Mouse (Mus musculus) lung, embryonic 14.5 days (tissue): ENCODE data around the gene Tcf7l2. TPM values are rescaled to one million over a fixed set of nuclear protein-coding genes. Genes with fewer than 3 reads are reported as not detected.

Experiments
- ATAC-seq: fragments of 200-750 bp; cut with Nextera tagmentation; 2 replicates; pipeline ENCODE4 v1.8.0; 2017; ENCODE audit warnings: mild to moderate bottlenecking, moderate TSS enrichment, moderate library complexity; ENCODE audit not compliant: insufficient read depth
- DNase-seq: peaks from one replicate; pipeline ENCODE4 v3.0.0-alpha.2; 2015
- H3K27ac ChIP-seq: fragments of 300-500 bp; sonication (generic); 2 replicates; pipeline ENCODE4 v1.5.1; 2014; ENCODE audit warnings: low read depth, mild to moderate bottlenecking, moderate library complexity
- H3K27me3 ChIP-seq: fragments of 300-500 bp; sonication (generic); 2 replicates; pipeline ENCODE4 v1.6.1; 2014; ENCODE audit warnings: low read length, control low read depth; ENCODE audit not compliant: insufficient read depth
- H3K36me3 ChIP-seq: fragments of 300-500 bp; sonication (generic); 2 replicates; pipeline ENCODE4 v1.6.1; 2014; ENCODE audit warnings: control low read depth; ENCODE audit not compliant: insufficient read depth
- H3K4me1 ChIP-seq: fragments of 300-500 bp; sonication (generic); 2 replicates; pipeline ENCODE4 v1.6.1; 2014; ENCODE audit warnings: antibody characterized with exemption, control low read depth; ENCODE audit not compliant: insufficient read depth
- H3K4me2 ChIP-seq: fragments of 300-500 bp; sonication (generic); 2 replicates; pipeline ENCODE4 v1.6.1; 2014; ENCODE audit warnings: mild to moderate bottlenecking
- H3K4me3 ChIP-seq: fragments of 300-500 bp; sonication (generic); 2 replicates; pipeline ENCODE4 v1.5.1; 2014; ENCODE audit warnings: low read depth, low read length
- H3K9ac ChIP-seq: fragments of 300-500 bp; sonication (generic); 2 replicates; pipeline ENCODE4 v1.6.1; 2014
- H3K9me3 ChIP-seq: fragments of 300-500 bp; sonication (generic); 2 replicates; pipeline ENCODE4 v1.6.1; 2016; ENCODE audit warnings: low read depth, low read length, control low read depth
- CTCF ChIP-seq: IDR thresholded peaks from 2 replicates; pipeline ENCODE4 v1.5.1; 2016; ENCODE audit warnings: antibody characterized with exemption, low read depth
- WGBS: fragments of 180-500 bp; shearing (Covaris S2); extraction: QIAGEN DNeasy Blood & Tissue Kit; methylation state at CpG from one replicate; pipeline ENCODE4 v1.1.7; 2014; 5-methylcytosine and 5-hydroxymethylcytosine counted together
- polyA plus RNA-seq: library from polyadenylated mRNA; unstranded; fragments of >200 nt; fragmentation: Nextera tagmentation; extraction: Ambion mirVana; gene quantifications from 2 replicates; pipeline ENCODE4 v1.2.1, GENCODE M21; 2014

Gene Tcf7l2
- polyA plus RNA-seq, 1 experiment from 2014 or later: 57.1 TPM

DNA sequence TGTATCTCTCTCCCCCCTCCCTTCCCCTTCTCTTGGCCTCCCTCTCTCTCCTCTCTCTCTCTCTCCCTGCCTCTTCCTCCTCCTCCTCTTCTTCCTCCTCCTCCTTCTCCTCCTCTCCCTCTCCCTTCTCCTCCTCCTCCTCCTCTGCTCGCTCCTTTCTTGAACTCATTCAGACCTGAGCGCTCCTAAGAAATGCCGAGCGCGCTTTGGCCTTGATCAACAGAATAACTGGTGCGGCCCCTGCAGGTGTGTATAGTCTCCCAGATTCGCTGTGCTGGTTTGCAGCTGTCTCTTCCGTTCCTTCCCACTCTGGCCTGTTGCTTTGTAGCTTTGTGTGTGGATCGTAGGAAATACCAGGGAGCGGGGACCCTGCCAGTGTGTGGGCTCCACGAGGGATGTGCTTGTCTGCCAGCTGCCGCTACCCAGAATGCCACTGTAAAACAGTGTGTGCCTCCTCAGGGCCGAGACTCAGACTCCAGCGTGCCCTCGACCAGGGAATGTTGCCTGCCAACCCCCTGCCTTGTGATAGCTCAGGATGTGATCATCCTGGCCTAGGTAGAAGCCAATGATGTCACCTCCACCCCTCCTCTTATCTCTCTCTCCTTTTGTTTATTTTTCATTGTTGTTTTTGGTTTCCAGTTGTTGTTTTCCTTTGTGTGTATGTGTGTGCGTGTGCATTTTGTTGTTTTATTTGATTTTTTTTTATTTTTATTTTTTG, 184.3 kb downstream of the Tcf7l2 start:
- ATAC-seq (no peak), DNase-seq (no peak)
- Histone ChIP-seq H3K27me3 (no peaks in the 10 kb centered on the region), H3K4me2 (no peak overlapping the region), H3K9me3 (no peaks in the 10 kb centered on the region), H3K4me1 (no peaks in the 10 kb centered on the region), H3K36me3 (peaks cover 28% of the 10 kb centered on the region), H3K4me3 (no peak overlapping the region), H3K27ac (no peak overlapping the region), H3K9ac (no peak overlapping the region)
- 73% methylated on average over 16 of the region's 16 CpGs for WGBS
- no peak for TF ChIP-seq CTCF

- Histone ChIP-seq H3K9me3 (no peaks in the 10 kb centered on the region), H3K9ac (no peak overlapping the region), H3K4me3 (no peak overlapping the region), H3K27me3 (no peaks in the 10 kb centered on the region), H3K36me3 (peaks cover 26% of the 10 kb centered on the region), H3K27ac (no peak overlapping the region), H3K4me2 (peak overlapping the region; percentile 18; the same call in 1 of the 2 replicates), H3K4me1 (no peaks in the 10 kb centered on the region)
- no peak for TF ChIP-seq CTCF
- 81% methylated on average over 16 of the region's 16 CpGs for WGBS
- DNase-seq (no peak), ATAC-seq (no peak)
These were observed 185.4 kb downstream of the Tcf7l2 start for GRCm38 (mm10) chr19:55926858-55927673.

GRCm38 (mm10) chr19:55927674-55928061, 186.0 kb downstream of the Tcf7l2 start:
- DNase-seq: no peak

GRCm38 (mm10) chr19:55928674-55929073, 187.1 kb downstream of the Tcf7l2 start:
- no peak overlapping the region for H3K4me2 ChIP-seq
- H3K27me3 ChIP-seq: no peaks in the 10 kb centered on the region
- no peaks in the 10 kb centered on the region for H3K9me3 ChIP-seq
- TF ChIP-seq CTCF: no peak
- no peak overlapping the region for H3K9ac ChIP-seq
- whole genome bisulfite sequencing: 82% methylated on average over 5 of the region's 5 CpGs
- no peak overlapping the region for H3K27ac ChIP-seq
- no peak for DNase-seq
- ATAC-seq: no peak
- no peak overlapping the region for H3K4me3 ChIP-seq
- H3K4me1 ChIP-seq: no peaks in the 10 kb centered on the region
- peaks cover 20% of the 10 kb centered on the region; the same call in 1 of the 2 replicates for H3K36me3 ChIP-seq

More at GRCm38 (mm10) chr19:55927674-55928061, 186.0 kb downstream of the Tcf7l2 start:
- no peak overlapping the region for H3K27ac ChIP-seq
- no peaks in the 10 kb centered on the region for H3K4me1 ChIP-seq
- H3K4me2 ChIP-seq: no peak overlapping the region
- no peak overlapping the region for H3K4me3 ChIP-seq
- no peak overlapping the region for H3K9ac ChIP-seq
- H3K36me3 ChIP-seq: peaks cover 20% of the 10 kb centered on the region; the same call in 1 of the 2 replicates
- H3K27me3 ChIP-seq: no peaks in the 10 kb centered on the region
- WGBS: 68% methylated on average over 9 of the region's 9 CpGs
- no peak for ATAC-seq
- H3K9me3 ChIP-seq: no peaks in the 10 kb centered on the region
- no peak for TF ChIP-seq CTCF

DNA sequence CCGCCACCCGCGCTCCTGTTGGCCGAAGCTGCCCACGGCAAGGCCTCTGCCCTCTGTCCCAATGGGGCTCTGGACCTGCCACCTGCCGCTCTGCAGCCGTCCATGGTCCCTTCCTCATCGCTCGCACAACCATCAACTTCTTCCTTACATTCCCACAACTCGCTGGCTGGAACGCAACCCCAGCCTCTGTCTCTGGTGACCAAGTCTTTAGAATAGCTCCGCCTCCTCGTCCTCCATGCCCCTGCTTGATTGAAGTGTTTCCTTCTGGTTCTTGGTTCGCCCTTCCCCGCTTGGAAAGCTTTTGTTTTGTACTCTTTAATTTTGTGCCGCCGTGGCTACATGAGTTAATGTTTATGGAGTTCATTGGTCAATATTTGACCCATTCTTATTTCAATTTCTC, 190.0 kb downstream of the Tcf7l2 start:
- DNase-seq (no peak), ATAC-seq (no peak)
- H3K9ac ChIP-seq: no peak overlapping the region
- no peaks in the 10 kb centered on the region for H3K4me1 ChIP-seq
- H3K36me3 ChIP-seq: peaks cover 16% of the 10 kb centered on the region; the same call in 1 of the 2 replicates
- 93% methylated on average over 17 of the region's 17 CpGs for WGBS
- no peaks in the 10 kb centered on the region for H3K27me3 ChIP-seq
- H3K4me2 ChIP-seq: no peak overlapping the region
- no peak overlapping the region for H3K4me3 ChIP-seq
- no peak for TF ChIP-seq CTCF
- H3K9me3 ChIP-seq: no peaks in the 10 kb centered on the region
- H3K27ac ChIP-seq: no peak overlapping the region

DNA sequence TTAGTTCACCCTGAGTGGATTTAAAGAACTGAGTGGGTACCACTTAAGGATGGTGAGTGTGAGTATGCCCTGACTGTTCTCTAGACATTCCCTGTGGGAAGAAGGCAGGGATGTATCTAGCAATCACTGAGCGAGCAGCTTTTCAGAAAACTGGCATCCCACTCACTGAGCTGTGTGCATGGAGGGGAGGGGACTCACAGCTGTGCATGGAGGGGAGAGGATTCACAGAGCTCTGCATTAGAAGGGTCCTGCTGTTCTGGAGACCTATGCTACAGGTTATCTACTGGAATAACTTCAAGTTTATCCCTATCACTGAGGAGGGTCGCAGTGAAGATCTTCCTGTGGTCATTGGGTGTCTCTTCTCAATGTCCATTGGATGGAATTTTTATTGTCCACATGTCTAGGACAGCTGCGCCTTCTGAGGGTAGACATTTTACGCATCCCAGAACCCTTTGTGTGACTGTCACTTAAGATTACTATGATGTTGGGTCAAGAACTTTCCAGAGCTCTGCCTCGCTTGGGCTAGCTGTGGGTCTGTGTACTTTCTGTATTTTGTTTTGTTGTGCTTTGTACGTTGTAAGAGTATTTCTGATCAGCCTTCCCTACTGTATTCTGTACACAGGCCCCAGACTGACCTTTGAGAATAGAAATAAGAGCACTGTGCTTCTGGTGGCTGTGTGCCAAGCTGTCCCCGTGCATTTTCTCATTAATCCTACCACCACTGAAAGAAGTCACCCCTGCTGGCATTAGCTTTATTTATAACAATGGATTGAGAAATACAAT, 192.5 kb downstream of the Tcf7l2 start:
- H3K4me2 ChIP-seq: no peak overlapping the region
- no peak overlapping the region for H3K9ac ChIP-seq
- H3K9me3 ChIP-seq: no peaks in the 10 kb centered on the region
- no peaks in the 10 kb centered on the region for H3K27me3 ChIP-seq
- 69% methylated on average over 7 of the region's 7 CpGs for WGBS
- no peak for TF ChIP-seq CTCF
- H3K4me1 ChIP-seq: no peaks in the 10 kb centered on the region
- H3K27ac ChIP-seq: no peak overlapping the region
- ATAC-seq (no peak), DNase-seq (no peak)
- H3K4me3 ChIP-seq: no peak overlapping the region
- H3K36me3 ChIP-seq: peaks cover 8% of the 10 kb centered on the region; the same call in 1 of the 2 replicates

DNA sequence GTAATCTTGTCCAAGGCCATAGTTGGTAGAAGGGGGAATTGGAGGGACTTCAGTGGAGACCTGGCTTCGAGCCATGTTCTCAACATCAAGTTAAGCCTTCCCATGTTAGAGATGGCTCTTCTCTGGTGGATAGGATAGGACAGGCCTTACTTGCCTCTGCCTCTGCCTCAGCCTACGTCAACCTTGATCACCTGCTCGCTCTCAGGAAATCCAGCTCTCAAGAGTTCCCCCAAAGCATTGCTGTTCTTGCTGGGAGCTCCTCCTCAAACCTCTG, 193.0 kb downstream of the Tcf7l2 start:
- Histone ChIP-seq H3K27me3 (no peaks in the 10 kb centered on the region), H3K9ac (no peak overlapping the region), H3K4me3 (no peak overlapping the region), H3K36me3 (peaks cover 8% of the 10 kb centered on the region; the same call in 1 of the 2 replicates), H3K9me3 (no peaks in the 10 kb centered on the region), H3K4me1 (no peaks in the 10 kb centered on the region), H3K4me2 (no peak overlapping the region), H3K27ac (no peak overlapping the region)
- TF ChIP-seq CTCF: no peak
- 86% methylated on average over 3 of the region's 3 CpGs for WGBS
- ATAC-seq: no peak
- peak; percentile 52 for DNase-seq
